Mouse (Mus musculus): ENCODE measurements around the gene Stab1.

- TF ChIP-seq CTCF (IDR thresholded peaks at IDR 0.05; ENCODE audit: low read depth, low read length) (no peak), POLR2AphosphoS5 (IDR thresholded peaks at IDR 0.05; ENCODE audit: insufficient replicate concordance, low read depth, low read length) (no peak), GATA1 (IDR thresholded peaks at IDR 0.05; ENCODE audit: borderline replicate concordance, low read length) (no peak), TAL1 (conservative IDR thresholded peaks at IDR 0.05; ENCODE audit: low read depth, low read length) (no peak)
Observed at GRCm38 (mm10) chr14:31188771-31189181, 20.3 kb upstream of the Stab1 start.

All from G1E (cell line).